11 mouse cellular contexts compared by ENCODE assay signal in genomic region chr3:131335117-131335547, GRCm38 (mm10). TPM values are rescaled to one million over a fixed set of nuclear protein-coding genes. Genes with fewer than 3 reads are reported as not detected.
DNase-seq lines count a peak whose midpoint lies in the region; ATAC-seq and TF ChIP-seq lines count a peak whose summit lies in the region.
"Had no signal": no experiment of that assay in that cellular context is flagged by ENCODE, and none has a peak within 500 bp of the region (broad histone marks: within the 10 kb centered on the region; RNA-seq: fewer than 3 reads in every experiment).

No protein-coding gene starts in this region.

- peaks cover 6% of the 10 kb centered on the region; the same call in 1 of the 2 replicates for H3K27me3 ChIP-seq in heart, embryonic 10.5 days (ENCODE audit: insufficient read depth, poor library complexity, severe bottlenecking)
- no peaks in the 10 kb centered on the region for H3K27me3 ChIP-seq in lung, postnatal 0 days (replicated peaks; ENCODE audit: insufficient read depth, low read length)
- 0 out of 2 replicates have a peak, but pooled peaks cover 2% of the 10 kb centered on the region for H3K27me3 ChIP-seq in limb, embryonic 10.5 days (ENCODE audit: low read depth, poor library complexity, severe bottlenecking)
- H3K27me3 ChIP-seq in hindbrain, embryonic 14.5 days (ENCODE audit: control insufficient read depth, insufficient read depth, low read length) = no peaks in the 10 kb centered on the region
- H3K27me3 ChIP-seq: liver, embryonic 15.5 days; Patski had no signal

- no peak for DNase-seq in heart, embryonic 10.5 days (ENCODE audit: low spot score)
- DNase-seq in heart, postnatal 14 days = no peak
- no peak for DNase-seq in lung, postnatal 0 days (ENCODE audit: low spot score)
- no peak for DNase-seq in lung, postnatal 10 days
- no peak for DNase-seq in limb, embryonic 10.5 days (ENCODE audit: low spot score)
- peak; percentile 24 for DNase-seq in thymus, postnatal 0 days (ENCODE audit: low spot score)
- no peak for DNase-seq in testis, postnatal 14 days (ENCODE audit: low spot score)
- no peak for DNase-seq in hindbrain, embryonic 14.5 days (ENCODE audit: low spot score)
- DNase-seq: right cerebral cortex, postnatal 4 days had no signal

- intact Hi-C loops in heart, postnatal 14 days (cut with DNase I) = no loop called here

- peak overlapping the region; percentile 46 for H3K4me3 ChIP-seq in heart, embryonic 10.5 days
- H3K4me3 ChIP-seq in lung, postnatal 0 days (ENCODE audit: low read depth, low read length) = no peak overlapping the region
- H3K4me3 ChIP-seq in limb, embryonic 10.5 days = peak overlapping the region; percentile 34
- H3K4me3 ChIP-seq in hindbrain, embryonic 14.5 days (replicated peaks; ENCODE audit: low read length) = no peak overlapping the region
- H3K4me3 ChIP-seq: liver, embryonic 15.5 days had no signal

- no peak for TF ChIP-seq CTCF in lung, postnatal 0 days (IDR thresholded peaks at IDR 0.05)

- no peak for TF ChIP-seq EP300 in lung, postnatal 0 days (IDR thresholded peaks at IDR 0.05)

- H3K36me3 ChIP-seq in heart, embryonic 10.5 days = no peaks in the 10 kb centered on the region
- no peaks in the 10 kb centered on the region for H3K36me3 ChIP-seq in lung, postnatal 0 days (ENCODE audit: insufficient read depth, low read length)
- no peaks in the 10 kb centered on the region for H3K36me3 ChIP-seq in limb, embryonic 10.5 days
- no peaks in the 10 kb centered on the region for H3K36me3 ChIP-seq in hindbrain, embryonic 14.5 days (replicated peaks; ENCODE audit: control insufficient read depth, insufficient read depth)

- no peak overlapping the region for H3K9ac ChIP-seq in lung, postnatal 0 days (replicated peaks; ENCODE audit: low read depth)
- no peak overlapping the region for H3K9ac ChIP-seq in hindbrain, embryonic 14.5 days
- H3K9ac ChIP-seq: liver, embryonic 15.5 days had no signal

- peak overlapping the region; percentile 40; the same call in 1 of the 2 replicates for H3K4me2 ChIP-seq in lung, postnatal 0 days (replicated peaks; ENCODE audit: low read depth, low read length)
- no peak overlapping the region for H3K4me2 ChIP-seq in hindbrain, embryonic 14.5 days (replicated peaks)
- H3K4me2 ChIP-seq: liver, embryonic 15.5 days had no signal

- 63% methylated on average over 8 of the region's 8 CpGs for WGBS in heart, embryonic 10.5 days
- WGBS in lung, postnatal 0 days = 57% methylated on average over 8 of the region's 8 CpGs
- WGBS in limb, embryonic 10.5 days = 58% methylated on average over 8 of the region's 8 CpGs
- WGBS in hindbrain, embryonic 14.5 days = 85% methylated on average over 8 of the region's 8 CpGs

- ATAC-seq in lung, postnatal 0 days = no peak
- no peak for ATAC-seq in hindbrain, embryonic 14.5 days (ENCODE audit: low FRiP score)
- ATAC-seq: Patski had no signal

- H3K9me3 ChIP-seq in heart, embryonic 10.5 days = no peaks in the 10 kb centered on the region
- H3K9me3 ChIP-seq in lung, postnatal 0 days (ENCODE audit: low read length) = no peaks in the 10 kb centered on the region
- H3K9me3 ChIP-seq in limb, embryonic 10.5 days (replicated peaks) = no peaks in the 10 kb centered on the region
- H3K9me3 ChIP-seq in hindbrain, embryonic 14.5 days (ENCODE audit: control insufficient read depth, low read length) = no peaks in the 10 kb centered on the region
- H3K9me3 ChIP-seq: liver, embryonic 15.5 days had no signal

- H3K4me1 ChIP-seq in heart, embryonic 10.5 days = peaks cover 24% of the 10 kb centered on the region
- peaks cover 4% of the 10 kb centered on the region; the same call in 1 of the 2 replicates for H3K4me1 ChIP-seq in lung, postnatal 0 days (ENCODE audit: insufficient read depth, low read depth, low read length)
- peaks cover 41% of the 10 kb centered on the region for H3K4me1 ChIP-seq in limb, embryonic 10.5 days
- no peaks in the 10 kb centered on the region for H3K4me1 ChIP-seq in hindbrain, embryonic 14.5 days (replicated peaks; ENCODE audit: control insufficient read depth, insufficient read depth, low read length)
- H3K4me1 ChIP-seq: liver, embryonic 15.5 days had no signal

- H3K27ac ChIP-seq in heart, embryonic 10.5 days = peak overlapping the region; percentile 47
- no peak overlapping the region for H3K27ac ChIP-seq in lung, postnatal 0 days (ENCODE audit: low read length)
- H3K27ac ChIP-seq in limb, embryonic 10.5 days = peak overlapping the region; percentile 63
- H3K27ac ChIP-seq in hindbrain, embryonic 14.5 days = no peak overlapping the region
- H3K27ac ChIP-seq: liver, embryonic 15.5 days had no signal

RNA-seq across cellular contexts. Expression of gene Cyp2u1, which starts 32.1 kb away (rescaled TPM):
- polyA plus RNA-seq in heart, embryonic 10.5 days (2016; fragmentation: Nextera tagmentation; extraction: Ambion mirVana) = 3.7 and 7.0 TPM in 2 replicates
- 10 to 100 TPM; 27.8 to 30.0 TPM for total RNA-seq in heart, postnatal 14 days (2021)
- 1.5 and 1.8 TPM in 2 replicates for polyA plus RNA-seq in lung, postnatal 0 days (2015; fragmentation: Nextera tagmentation; extraction: Ambion mirVana)
- polyA plus RNA-seq in limb, embryonic 10.5 days (2016; fragmentation: Nextera tagmentation; extraction: Ambion mirVana) = 0.72 and 1.1 TPM in 2 replicates
- 0.22 and 0.52 TPM in 2 replicates for polyA plus RNA-seq in thymus, postnatal 0 days (2015; fragmentation: Nextera tagmentation; extraction: Ambion mirVana)
- 8.6 and 9.6 TPM in 2 replicates for polyA plus RNA-seq in hindbrain, embryonic 14.5 days (2014; fragmentation: Nextera tagmentation; extraction: Ambion mirVana)

Comparison
In these comparisons a context has a peak if more than half of its experiments do, and no peak if none do; other contexts are left out.
1. H3K27ac ChIP-seq: peak in heart, embryonic 10.5 days (single experiment) and limb, embryonic 10.5 days (single experiment); none in lung, postnatal 0 days (single experiment) and hindbrain, embryonic 14.5 days (single experiment).
2. H3K4me3 ChIP-seq: peak in heart, embryonic 10.5 days (single experiment) and limb, embryonic 10.5 days (single experiment); none in lung, postnatal 0 days (single experiment) and hindbrain, embryonic 14.5 days (single experiment).